Mouse (Mus musculus): ENCODE measurements around the gene Gfod2.

DNA sequence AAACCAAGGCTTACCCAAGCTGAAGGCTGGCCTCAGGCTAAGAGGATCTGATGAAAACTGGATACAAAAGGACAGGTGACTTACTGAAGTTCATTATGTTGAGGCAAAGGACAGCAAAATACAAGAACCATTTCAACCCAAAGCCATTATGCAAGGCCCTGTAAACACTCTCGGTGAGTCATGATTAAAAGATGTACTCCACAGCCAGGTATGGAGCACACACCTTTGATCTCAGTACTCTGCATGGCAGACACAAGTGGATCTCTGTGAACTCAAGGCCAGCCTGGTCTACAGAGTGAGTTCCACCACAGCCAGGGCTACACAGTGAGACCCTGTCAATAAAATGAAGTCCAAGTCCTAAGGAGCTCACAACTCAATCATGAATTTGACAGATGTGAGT, 37.3 kb upstream of the Gfod2 start:
- no peak for TF ChIP-seq CTCF (IDR thresholded peaks at IDR 0.05; ENCODE audit: extremely low read depth, insufficient read depth, low read length)
- no peak for TF ChIP-seq POLR2A (IDR thresholded peaks at IDR 0.05; ENCODE audit: extremely low read depth, insufficient read depth, low read length)

All from cortical plate, adult 2 months (tissue).